Mouse (Mus musculus): ENCODE results near the gene Slc38a9.

GRCm38 (mm10) chr13:112785305-112785704 is 124.8 kb downstream of the Slc38a9 start:
- TF ChIP-seq CTCF (IDR thresholded peaks at IDR 0.05; ENCODE audit: low read depth) (no peak), EP300 (optimal IDR thresholded peaks at IDR 0.05) (no peak)
